Mouse (Mus musculus) frontal cortex, postnatal 25 days (tissue): ENCODE measurements around the gene Fam219a.

Experiments
- DNase-seq, 2 experiments: peaks; one replicate each; pipeline ENCODE4 v3.0.0; 2022; ENCODE audit warnings: low spot score in 2 of 2

Fam219a gene

DNA sequence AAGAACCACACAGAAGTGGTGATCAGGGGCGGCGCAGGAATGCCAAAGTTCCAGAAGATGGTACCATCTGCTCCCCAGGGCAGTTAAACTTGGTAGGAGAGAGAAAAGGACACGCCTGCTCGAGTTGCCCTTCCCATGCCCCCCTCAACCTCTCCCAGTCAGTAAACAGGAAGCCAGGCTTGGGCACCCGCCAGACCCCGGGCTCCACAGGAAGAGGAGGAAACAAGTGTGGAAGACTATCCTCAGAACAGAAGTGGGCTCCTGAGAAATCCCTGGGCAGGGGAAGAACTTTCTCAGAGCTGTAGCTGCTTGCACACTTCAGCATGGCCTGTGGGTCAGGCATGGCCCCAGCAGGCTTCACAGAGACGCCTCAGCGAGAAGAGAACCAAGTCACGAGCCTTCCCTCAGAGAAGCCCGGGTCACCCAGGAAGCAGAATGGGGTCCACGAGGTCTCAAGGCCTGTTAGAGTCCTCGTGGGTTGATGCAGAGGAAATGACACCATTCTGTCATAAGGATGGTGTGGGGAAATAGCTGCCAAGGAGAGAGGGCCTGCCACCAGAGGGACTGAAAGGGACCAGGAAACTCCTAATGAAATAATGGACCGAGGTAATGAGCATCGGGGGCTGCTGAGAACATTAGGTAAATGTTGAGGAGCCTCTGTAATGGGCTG, 14.2 kb downstream of the Fam219a start:
- no peak for DNase-seq

DNA sequence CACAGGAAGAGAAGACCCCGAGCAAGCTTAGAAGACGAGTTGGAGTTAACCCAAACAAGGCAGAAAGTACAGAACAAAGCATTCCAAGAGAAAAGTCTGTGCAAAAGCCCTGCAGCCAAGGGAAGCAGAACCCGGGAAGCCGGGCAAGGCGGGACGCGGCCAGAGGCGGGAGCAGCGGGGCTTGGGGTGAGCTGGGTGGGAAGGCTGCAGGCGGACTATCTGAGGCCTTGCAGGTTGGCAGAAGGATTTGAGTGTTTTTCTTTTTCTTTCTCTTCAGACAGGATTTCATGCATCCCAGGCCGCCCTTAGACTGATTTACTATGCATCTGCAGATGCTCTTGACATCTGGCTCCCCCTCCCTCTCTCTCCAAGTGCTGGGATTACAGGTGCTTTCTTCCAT, 16.2 kb downstream of the Fam219a start:
- DNase-seq: no peak

DNA sequence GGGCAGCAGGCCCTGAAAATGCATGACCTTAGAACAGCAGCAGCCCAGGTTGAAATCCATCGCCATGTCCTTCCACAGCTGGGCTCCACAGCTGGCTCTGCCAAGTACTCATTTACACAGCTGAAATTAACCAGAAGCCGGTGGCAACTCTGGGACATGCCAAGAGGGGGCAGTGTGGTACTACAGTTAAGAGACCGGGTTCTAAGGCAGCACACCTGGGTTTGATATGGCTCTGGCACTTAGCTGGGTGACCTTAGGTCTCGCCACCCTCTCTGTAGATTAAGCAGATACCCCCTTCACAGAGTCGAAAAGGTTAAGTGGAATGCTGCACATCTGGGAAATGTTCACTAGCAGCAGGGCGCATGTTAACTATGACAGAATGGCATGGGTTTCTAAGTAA, 16.8 kb downstream of the Fam219a start:
- DNase-seq: peak; percentile 67 to 69

DNA sequence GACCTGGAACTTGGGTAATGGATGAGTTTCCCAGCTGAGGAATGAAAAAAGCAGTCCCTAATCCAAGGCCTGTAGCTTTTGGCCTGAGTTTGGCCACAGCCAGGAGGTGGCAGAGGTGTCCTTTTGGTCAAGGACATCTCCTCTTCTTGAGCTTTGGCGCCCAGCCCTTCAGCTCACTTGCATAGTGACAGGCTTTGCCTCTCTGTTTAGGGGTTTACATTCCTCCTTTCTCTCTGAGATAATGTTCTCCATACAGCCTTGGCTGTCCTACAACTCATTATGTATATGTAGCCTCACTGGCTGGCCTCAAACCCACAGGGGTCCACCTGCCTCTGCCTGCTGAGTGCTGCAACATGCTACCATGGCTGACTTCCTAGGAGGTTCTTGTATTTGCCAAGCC, 22.3 kb downstream of the Fam219a start:
- no peak for DNase-seq

DNA sequence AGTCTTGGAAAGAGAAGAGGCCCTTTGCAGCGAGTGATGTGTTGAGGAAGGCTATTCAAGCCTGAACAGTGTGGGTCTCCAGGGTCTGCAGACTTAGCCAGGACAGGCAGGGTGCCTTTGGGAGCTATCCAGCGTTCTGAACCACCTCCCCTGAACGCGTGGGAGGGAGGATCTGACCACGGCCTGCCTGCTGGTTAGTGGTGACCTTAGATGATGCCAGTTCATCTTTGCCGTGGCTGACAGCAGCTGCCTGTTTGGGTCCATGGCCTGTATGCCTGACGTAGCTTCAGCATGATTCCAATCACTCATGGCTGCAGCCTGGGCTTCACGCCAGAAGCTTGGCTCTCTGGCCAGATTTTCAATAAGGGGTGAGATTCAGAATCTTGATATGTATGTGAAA, 23.4 kb downstream of the Fam219a start:
- DNase-seq: no peak

DNA sequence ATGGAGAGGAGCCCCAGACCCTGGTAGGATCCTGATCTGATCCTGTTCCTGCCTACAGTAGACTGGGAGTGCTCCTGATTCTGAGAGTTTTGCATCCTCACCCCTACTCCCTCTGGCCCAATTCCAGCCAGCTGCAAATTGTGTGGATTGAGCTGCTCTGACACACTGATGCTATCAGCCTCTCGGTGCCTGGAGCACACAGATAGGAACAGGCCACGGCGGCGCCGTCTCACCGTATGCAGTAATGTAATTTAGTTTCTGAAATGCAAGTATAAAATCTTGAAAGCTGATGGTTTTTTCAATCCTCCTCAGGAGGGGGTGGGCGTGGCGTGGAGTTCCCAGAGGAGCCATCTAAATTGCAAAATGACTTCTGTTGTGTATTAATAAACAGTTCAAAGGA, 27.2 kb downstream of the Fam219a start:
- DNase-seq: no peak

DNA sequence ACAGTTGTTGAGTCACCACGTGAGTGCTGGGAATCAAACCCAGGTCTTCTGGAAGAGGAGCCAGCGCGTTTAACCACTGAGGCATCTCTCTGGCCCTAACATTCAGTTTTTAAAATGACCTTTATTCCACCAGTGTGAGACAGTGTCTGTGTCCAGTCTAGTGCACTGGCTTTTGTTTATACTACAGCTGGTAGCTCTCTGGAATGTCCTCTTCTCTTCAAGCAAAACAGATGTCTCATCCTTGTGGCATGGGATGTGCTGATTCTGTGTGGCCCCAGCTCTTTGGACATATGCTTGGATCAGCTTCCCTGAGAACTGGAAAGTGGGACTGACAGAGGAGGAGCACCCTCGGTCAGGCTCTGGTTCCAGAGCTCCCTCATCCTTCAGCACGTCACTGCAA, 34.5 kb downstream of the Fam219a start:
- DNase-seq: no peak

DNA sequence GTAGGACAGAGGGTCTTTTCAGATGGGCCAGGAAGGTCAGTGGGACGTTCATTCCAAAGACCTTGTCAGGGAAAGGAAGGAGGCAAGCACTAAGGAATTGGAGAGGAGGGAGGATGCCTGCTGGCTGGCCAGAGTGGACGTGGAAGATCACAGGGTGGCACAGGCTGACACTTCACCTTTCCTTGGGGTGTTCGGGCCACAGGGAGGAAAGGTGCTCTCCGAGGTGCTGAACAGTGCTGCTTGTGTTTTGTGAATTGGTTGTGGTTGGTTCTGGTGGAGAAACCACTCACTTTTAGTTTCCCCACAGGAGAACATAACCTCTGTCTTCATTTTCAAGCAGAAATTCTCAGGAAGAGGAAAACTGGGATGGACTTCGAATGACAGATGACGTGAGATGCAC, 36.9 kb downstream of the Fam219a start:
- DNase-seq: no peak

DNA sequence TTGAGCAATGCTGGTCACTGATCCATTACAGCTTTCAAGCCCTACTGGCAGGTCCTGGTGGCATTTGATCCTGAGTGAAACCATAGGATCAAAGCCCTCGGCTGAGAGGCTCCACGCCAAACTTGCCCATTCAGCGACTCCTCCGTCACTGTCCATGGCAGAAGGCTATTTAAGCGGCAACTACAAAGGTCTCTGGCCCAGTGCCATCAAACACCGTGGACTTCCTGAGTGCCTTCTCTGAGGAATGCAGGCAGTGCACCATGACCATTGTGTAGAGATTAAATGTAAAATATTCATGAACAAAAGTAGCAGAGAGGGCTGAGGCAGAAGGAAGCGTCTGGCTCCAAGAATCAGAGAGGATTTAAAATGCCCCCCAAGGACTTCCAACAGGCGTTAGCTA, 41.3 kb downstream of the Fam219a start:
- no peak for DNase-seq

DNA sequence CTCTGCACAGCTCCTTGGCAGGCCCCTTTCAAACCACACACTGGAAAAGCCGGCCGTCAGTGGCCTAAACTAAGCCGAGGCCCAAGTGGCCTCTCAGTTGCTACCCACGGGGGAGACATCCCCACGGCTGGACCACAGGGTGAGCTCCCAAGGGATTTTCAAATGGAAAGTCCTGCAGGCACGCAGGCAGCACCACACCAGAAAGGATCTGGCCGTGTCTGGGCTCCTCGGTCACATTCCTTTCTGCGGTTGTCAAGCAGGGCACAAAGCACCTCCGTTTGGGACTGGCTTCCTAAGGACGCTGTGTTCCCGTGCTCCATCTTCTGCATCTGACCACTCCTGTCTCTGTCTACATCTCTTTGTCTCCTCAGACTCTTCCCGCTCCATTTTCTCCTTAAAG, 42.3 kb downstream of the Fam219a start:
- DNase-seq: no peak

DNA sequence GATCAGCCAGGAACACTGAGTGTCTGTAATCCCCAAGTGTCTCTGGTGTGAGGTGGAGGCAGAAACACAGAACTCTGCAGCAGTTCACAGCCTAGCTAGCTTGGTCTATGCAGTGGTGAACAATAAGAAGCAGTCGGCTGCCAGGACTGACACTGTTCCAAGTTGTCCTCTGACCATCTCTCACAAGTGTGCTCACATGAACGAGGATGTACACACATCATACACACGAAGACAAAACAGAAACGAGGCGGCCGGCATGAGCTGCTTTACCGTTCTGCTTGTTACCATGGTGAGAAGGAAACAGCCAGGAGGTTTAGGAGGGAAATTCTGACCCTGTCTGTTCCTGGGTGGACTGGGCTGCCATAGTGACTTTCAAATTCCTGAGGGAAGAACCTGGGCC, 42.8 kb downstream of the Fam219a start:
- no peak for DNase-seq

DNA sequence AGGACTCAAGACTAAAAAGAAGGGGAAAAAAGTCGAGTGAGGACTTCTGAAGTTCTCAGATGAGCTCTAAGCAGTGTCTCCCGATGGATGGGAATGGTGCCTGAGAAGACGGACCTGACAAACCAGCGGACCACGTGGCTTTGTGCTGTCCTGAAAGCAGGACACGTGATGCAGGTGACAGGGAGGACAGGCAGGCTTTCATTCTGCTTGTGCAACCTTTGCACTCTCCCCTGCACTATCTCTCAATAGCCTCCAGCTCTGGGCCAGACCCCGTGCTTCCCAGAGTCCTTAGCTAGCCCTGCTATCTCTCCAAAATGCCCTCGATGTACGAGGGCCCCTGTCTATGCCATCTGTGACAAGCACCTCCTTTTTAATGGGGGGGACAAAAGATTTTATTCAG, 44.5 kb downstream of the Fam219a start:
- no peak for DNase-seq

DNA sequence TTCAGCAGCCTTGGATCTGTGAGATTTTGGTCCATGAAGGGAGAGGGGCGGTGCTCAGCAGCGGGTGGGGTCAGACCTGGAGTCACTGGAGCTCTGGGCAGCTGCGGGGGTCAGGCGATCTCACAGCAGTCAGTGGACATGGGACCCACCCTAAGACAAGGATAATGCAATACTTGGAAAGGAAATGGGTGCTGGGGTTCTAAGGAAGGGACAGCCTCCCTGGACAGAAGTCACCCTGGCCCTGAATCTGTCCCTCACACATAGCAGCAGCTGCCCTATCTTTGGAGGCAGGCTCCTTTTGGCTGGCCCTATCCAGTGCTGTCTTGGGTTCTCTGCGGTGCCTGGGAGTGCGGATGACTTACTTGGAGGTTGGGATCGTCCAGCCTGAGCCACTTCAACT, 45.5 kb downstream of the Fam219a start:
- no peak for DNase-seq

DNA sequence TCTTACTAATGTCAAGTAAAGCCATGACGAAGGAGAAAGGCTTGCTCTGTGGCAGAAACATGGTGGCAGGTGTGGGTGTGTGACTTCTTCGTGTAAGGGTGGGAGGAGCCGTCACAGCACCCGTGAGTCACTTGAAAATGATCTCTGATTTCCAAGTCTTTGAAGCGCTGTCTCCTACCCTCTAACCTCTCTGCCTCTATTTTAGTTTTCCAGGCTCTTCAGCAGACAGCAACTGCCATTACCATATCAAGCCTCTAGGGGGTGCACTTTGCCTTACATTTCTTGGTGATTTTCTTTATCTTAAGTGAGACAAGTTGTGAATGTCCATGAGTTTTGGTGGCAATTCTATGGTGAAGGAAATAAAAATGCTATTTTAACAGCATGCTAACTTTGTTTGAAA, 46.5 kb downstream of the Fam219a start:
- DNase-seq: no peak

DNA sequence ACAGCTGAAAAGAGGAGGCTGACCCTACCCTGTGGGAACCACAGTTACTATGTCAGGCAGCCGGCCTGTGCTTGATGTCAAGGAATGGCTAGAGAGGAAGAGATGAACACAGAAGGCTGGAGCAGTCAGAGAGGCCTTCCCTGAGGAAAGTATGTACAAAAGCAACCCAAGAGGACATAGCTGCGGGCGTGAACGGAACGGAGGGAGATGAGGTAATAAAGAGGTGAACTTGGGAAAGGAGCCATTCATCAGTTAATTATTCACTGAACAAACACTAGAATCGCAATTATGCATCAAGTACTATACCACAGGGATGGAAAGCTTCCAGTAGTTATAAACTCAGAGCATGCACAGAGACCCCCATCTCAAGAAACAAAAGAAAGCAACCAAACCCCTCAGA, 47.2 kb downstream of the Fam219a start:
- no peak for DNase-seq

DNA sequence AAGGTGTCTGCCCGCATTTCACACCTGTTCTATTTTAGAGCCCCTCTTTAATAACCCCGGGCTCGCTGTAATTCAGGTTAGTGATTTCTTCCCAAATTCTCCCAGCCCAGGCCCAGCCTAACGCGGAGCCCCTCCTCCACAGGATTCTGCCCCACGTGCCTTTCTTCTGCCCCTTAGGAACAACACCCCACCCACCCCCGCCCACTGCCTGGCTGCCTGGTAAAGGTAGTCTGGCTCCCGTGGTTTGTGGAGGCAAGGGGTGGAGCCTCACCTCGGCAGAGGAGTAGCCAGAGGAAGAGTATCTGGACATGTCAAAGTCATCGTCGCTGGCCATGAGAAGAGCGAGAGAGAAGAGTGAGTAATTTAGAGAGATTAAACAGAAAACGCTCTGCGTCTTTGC, 48.7 kb downstream of the Fam219a start:
- DNase-seq: no peak

DNA sequence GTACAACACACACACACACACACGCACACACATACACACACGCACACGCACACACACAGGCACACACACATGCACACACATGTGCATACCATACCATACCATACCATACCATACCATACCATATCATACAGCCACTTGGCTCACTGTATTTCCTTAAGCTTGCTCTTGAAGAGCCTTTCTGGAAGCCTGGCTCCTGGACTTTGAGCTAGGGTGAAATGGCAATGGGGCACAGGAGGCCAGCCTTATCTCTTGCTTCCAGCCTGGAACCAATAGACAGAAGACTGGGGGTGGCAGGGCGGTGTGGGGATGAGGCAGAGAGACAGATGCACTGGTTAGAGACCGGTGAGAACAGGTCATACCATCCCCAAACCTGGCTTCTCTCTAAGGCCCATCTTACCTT, 50.1 kb downstream of the Fam219a start:
- DNase-seq: no peak

DNA sequence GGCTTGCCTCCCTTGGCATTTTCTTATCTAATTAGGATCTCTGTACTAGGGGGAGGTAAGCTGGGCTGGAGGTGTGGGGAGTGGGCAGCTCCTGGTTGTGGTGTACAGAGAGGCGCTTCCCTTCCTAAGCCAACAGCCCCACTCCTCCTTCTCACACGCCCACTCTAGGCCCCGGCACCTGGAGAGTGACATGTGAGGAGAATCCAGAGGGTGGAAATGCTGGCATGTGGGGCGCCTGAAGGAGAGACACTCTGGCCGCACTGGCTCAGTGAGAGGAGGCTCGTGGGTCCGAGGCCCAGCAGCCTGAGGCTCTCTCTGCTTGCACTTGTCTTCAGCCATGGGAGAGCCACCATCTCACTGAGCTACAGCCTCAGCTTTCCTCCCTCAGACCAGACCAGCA, 51.0 kb downstream of the Fam219a start:
- DNase-seq: no peak

DNA sequence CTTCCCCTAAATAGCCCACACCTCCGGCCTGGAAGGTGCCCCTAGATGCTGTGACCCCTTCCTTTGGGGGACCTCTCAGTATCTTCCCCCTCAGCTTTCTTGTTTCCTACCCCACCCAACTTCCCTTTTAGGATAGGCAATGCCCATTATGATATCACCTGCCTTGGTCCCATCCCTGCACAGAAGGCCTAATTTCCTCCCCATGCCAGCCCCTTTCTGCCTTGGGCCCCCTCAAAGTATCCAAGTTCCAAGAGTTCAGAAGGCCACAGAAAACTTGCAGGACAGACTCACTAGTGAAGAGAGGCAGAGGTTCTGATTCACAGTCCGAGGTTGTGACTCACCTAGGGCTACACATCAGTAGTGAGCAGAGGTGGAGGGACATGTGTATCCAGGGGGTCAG, 52.1 kb downstream of the Fam219a start, which contains the start of gene 1110017D15Rik:
Gene 1110017D15Rik (minus strand): TSS at position 101 of the 400 bp plus-strand sequence.
- no peak for DNase-seq

DNA sequence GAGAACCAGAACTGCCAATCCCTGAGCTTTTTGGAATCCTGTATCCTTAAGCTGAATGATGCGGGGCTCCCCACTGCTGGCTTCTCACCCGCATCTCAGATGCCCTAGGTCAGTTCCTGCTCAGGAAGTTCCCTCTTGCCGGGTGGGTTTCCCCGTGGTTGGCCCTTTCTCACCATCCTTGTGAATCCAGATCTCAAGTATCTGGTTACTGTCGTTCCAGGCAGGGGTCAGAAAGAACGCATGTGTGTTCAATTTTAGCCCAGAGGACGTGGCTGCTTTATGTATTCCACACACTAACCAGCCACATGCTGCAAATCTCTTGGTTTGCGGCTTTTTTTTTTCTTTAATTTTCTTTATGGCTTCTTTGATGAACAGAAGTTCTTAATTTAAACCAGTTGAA, 55.6 kb downstream of the Fam219a start:
- DNase-seq: no peak

DNA sequence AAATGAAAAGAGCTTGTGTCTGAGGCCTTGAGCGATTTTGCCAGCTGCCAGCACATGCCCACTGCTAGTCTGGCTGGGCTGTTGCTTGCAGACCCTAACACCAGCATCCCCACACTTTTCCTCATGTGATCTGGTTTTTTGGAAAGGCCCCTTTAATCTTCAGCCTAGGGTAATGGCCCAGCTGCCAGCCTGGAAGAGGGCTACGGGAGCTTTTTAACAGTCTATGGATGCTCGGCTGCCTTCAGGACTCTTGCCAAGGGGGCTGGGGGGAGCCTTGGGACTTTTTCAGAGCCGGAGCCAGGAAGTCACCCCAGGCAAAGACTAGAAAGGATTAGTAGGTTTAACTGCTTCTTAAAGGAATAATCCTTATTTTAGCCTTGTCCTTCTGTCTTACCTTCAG, 56.0 kb downstream of the Fam219a start:
- DNase-seq: no peak

DNA sequence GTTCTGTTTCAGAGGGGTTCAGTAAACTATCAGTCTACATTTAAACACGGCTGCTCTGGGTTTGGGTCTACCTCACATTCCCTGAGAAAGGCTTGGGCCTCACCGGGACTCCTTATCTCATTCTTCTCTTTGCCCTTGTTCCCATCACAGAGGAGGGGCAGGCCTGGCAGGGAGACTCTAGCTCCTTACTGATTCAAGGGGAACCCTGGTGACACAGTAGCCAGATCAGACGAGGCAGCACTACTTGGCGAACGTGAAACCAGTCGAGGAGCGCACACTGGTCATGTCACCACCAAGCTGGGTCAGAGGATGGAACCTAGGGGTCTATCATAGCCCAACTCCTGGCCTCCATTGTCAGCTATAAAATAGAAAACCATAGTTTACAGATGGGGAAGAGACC, 61.3 kb downstream of the Fam219a start:
- no peak for DNase-seq

DNA sequence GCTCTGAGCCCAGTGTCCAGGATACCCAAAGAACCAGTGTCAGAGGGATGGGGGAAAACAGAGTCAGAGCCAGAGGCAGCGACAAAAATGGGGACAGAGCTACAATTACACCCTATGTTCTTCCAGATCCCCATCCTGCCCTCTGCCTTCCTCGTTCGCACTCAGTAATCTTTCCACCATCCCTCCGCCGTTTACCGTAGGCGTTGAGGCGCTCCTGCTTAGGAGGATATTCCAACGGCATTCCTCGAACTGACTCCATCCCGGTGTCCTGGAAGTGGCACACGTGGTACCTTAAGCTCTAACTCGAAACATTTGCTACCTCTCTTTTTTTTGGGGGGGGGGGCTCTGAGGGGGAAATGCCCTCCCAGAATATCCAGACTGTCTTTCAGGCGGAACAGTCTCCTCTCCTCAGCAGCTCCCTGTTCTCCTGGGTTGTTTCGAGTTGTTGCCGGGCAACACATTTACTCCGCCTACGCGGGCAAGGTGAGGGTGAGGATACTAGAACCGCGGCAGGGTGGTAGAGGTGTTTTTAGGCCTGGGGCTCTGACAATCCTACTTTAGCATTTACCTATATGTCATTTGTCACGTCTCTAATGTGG, 61.9 kb downstream of the Fam219a start:
- DNase-seq: no peak

DNA sequence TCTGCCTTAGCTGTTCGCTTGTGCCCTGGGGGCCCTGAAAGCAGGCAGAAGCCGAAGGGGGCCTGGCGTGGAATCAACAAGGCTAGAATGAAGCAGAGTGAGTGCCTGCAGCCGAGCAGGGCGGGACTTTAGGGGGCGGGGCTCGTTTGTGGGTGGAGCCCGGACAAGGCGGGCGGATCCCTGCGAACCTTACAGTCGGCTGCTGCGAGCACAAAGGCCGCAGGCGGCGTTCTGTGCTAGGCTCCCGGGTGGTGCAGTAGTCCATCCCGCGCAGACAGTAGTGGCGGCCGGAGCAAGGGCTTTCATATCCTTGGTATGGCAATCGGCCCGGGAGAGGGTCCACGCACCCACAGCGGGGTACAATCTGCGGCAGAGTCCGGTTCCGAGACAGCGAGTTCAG, 62.4 kb downstream of the Fam219a start:
- DNase-seq: peak; percentile 70 to 72
